Mouse (Mus musculus): ENCODE data around the gene Ap5s1. TPM values are rescaled to one million over a fixed set of nuclear protein-coding genes. Genes with fewer than 3 reads are reported as not detected.
A peak's percentile ranks its signal among the peaks of the same experiment; 100 is the strongest.

The Ap5s1 gene
- total and polyA plus RNA-seq, 2 experiments from 2014 or later: 37.1 to 67.6 TPM

DNA sequence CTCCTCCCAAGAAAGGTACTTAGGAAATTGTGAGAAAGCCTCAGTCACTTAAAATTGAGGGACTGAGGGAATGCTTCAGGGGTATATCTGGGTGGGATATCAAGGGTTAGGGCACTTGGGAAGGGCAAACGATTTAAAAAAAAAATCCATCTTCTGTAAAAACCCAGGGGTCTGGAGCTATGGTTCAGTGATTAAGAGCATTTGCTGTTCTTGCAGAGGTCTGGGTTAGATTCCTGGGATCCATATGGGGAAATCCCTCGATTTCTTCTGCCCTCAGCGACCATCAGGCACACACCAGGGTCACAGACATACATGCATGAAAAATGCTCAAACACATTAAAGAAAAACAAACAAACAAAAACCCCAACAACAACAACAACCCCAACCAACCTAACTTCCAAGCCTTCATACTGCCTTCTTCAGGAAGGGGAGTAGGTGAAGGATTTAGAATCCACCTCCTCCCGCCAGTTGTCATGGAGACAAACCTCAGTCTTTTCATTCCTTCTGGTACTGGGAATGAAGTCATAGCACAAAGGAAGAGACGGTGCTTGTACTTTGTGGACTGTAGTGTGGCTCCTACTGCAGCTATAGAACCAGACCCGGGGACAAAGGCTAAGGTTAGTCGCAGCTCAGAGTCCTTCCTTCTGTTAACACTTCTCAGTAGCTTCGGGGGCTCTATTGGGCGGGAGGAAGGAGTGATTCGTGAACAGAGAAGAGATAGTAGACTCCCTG, 54.8 kb downstream of the Ap5s1 start:
- peak; percentile 74 for DNase-seq (ENCODE audit: low spot score)

DNA sequence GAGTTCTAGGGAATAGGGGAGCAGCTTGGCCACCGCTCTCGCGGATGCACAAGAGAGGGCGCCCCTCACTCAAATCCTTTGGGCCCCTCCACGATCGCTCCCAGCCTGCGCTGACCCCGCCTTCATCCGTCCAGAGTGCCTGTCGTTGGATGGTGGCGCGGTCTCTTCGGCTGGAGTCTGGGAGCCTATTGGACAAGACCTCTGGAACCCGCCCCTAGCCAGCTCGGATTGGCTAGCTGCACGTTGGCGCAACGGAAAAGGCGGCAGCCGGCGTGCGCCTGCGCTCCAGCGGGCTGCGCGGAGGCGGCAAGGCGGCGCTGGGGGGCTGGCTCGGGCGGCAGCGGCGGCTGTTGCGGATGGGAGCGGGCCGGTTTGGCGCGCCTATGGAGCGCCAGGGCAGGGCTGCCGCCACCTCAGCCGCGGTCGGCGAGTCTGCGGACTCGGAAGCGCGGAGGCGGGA, 55.4 kb downstream of the Ap5s1 start, which contains the start of gene Pank2:
Gene Pank2 (plus strand): TSS at position 283 of the 460 bp plus-strand sequence.
- peak within 1 kb of the TSS; percentile 86 for H3K4me3 ChIP-seq (ENCODE audit: low read length)
- H3K4me1 ChIP-seq (ENCODE audit: insufficient read depth, low read length): no peaks in the 10 kb centered on the region
- WGBS: 0% methylated on average over 45 of the region's 49 CpGs
- H3K4me2 ChIP-seq (ENCODE audit: low read depth, low read length): peak within 1 kb of the TSS; percentile 97
- ATAC-seq (peak; percentile 100), DNase-seq (ENCODE audit: low spot score) (peak; percentile 99)
- peak; percentile 57 for TF ChIP-seq CTCF (IDR thresholded peaks at IDR 0.05; ENCODE audit: low read depth)
- H3K9me3 ChIP-seq (ENCODE audit: low read length): no peaks in the 10 kb centered on the region
- H3K9ac ChIP-seq (replicated peaks; ENCODE audit: low read length): peak within 1 kb of the TSS; percentile 97
- H3K27me3 ChIP-seq (ENCODE audit: insufficient read depth, low read length): no peaks in the 10 kb centered on the region
- H3K36me3 ChIP-seq (ENCODE audit: insufficient read depth, low read length): no peaks in the 10 kb centered on the region
- peak within 1 kb of the TSS; percentile 99 for H3K27ac ChIP-seq

More for the DNA sequence above, 54.8 kb downstream of the Ap5s1 start:
- H3K4me1 ChIP-seq (ENCODE audit: insufficient read depth, low read length): no peaks in the 10 kb centered on the region
- no peak for TF ChIP-seq CTCF (IDR thresholded peaks at IDR 0.05; ENCODE audit: low read depth)
- ATAC-seq: peak; percentile 87
- 3% methylated on average over 10 of the region's 10 CpGs for WGBS
- H3K4me2 ChIP-seq (ENCODE audit: low read depth, low read length): peak overlapping the region; percentile 97
- H3K27me3 ChIP-seq (ENCODE audit: insufficient read depth, low read length): no peaks in the 10 kb centered on the region
- H3K9ac ChIP-seq (replicated peaks; ENCODE audit: low read length): peak overlapping the region; percentile 97
- peak overlapping the region; percentile 86 for H3K4me3 ChIP-seq (ENCODE audit: low read length)
- no peaks in the 10 kb centered on the region for H3K36me3 ChIP-seq (ENCODE audit: insufficient read depth, low read length)
- peak overlapping the region; percentile 99 for H3K27ac ChIP-seq
- H3K9me3 ChIP-seq (ENCODE audit: low read length): no peaks in the 10 kb centered on the region

Other genes with a start within 250 kb of the Ap5s1 start
- 72.6 and 83.3 TPM in 2 replicates for gene Gfra4, start 164.0 kb upstream of the Ap5s1 start, total RNA-seq (2014; rRNA removed)
- gene Gfra4, start 164.0 kb upstream of the Ap5s1 start, polyA plus RNA-seq (2015; fragmentation: Nextera tagmentation; extraction: Ambion mirVana): 52.0 and 57.1 TPM in 2 replicates
- 0.72 and 1.9 TPM in 2 replicates for gene Adam33, start 143.3 kb upstream of the Ap5s1 start, total RNA-seq (2014; rRNA removed)
- gene Adam33, start 143.3 kb upstream of the Ap5s1 start, polyA plus RNA-seq (2015; fragmentation: Nextera tagmentation; extraction: Ambion mirVana): 1.5 and 1.8 TPM in 2 replicates
- gene Siglec1, start 120.3 kb upstream of the Ap5s1 start, total RNA-seq (2014; rRNA removed): 0.75 and 0.99 TPM in 2 replicates
- 0.19 and 0.28 TPM in 2 replicates for gene Siglec1, start 120.3 kb upstream of the Ap5s1 start, polyA plus RNA-seq (2015; fragmentation: Nextera tagmentation; extraction: Ambion mirVana)
- 7.2 and 11.2 TPM in 2 replicates for gene Hspa12b, start 79.8 kb upstream of the Ap5s1 start, total RNA-seq (2014; rRNA removed)
- gene Hspa12b, start 79.8 kb upstream of the Ap5s1 start, polyA plus RNA-seq (2015; fragmentation: Nextera tagmentation; extraction: Ambion mirVana): 3.3 and 3.7 TPM in 2 replicates
- gene Gm11037, start 73.6 kb upstream of the Ap5s1 start, total RNA-seq (2014; rRNA removed): not detected in 2 replicates
- gene Gm11037, start 73.6 kb upstream of the Ap5s1 start, polyA plus RNA-seq (2015; fragmentation: Nextera tagmentation; extraction: Ambion mirVana): not detected in 2 replicates
- gene 1700037H04Rik, start 47.0 kb upstream of the Ap5s1 start, total RNA-seq (2014; rRNA removed): 155 and 157 TPM in 2 replicates
- gene 1700037H04Rik, start 47.0 kb upstream of the Ap5s1 start, polyA plus RNA-seq (2015; fragmentation: Nextera tagmentation; extraction: Ambion mirVana): 76.0 and 79.3 TPM in 2 replicates
- gene Cenpb, start 27.0 kb upstream of the Ap5s1 start, total RNA-seq (2014; rRNA removed): 106 and 112 TPM in 2 replicates
- 12.8 and 14.4 TPM in 2 replicates for gene Cenpb, start 27.0 kb upstream of the Ap5s1 start, polyA plus RNA-seq (2015; fragmentation: Nextera tagmentation; extraction: Ambion mirVana)
- 18.2 TPM in 2 replicates for gene Cdc25b, start 20.1 kb upstream of the Ap5s1 start, total RNA-seq (2014; rRNA removed)
- gene Cdc25b, start 20.1 kb upstream of the Ap5s1 start, polyA plus RNA-seq (2015; fragmentation: Nextera tagmentation; extraction: Ambion mirVana): 22.2 and 24.0 TPM in 2 replicates
- 15.5 and 17.3 TPM in 2 replicates for gene Spef1, start 19.8 kb upstream of the Ap5s1 start, total RNA-seq (2014; rRNA removed)
- gene Spef1, start 19.8 kb upstream of the Ap5s1 start, polyA plus RNA-seq (2015; fragmentation: Nextera tagmentation; extraction: Ambion mirVana): 7.8 and 8.9 TPM in 2 replicates
- gene Mavs, start 27.0 kb downstream of the Ap5s1 start, total RNA-seq (2014; rRNA removed): 11.3 and 17.4 TPM in 2 replicates
- 6.1 and 6.7 TPM in 2 replicates for gene Mavs, start 27.0 kb downstream of the Ap5s1 start, polyA plus RNA-seq (2015; fragmentation: Nextera tagmentation; extraction: Ambion mirVana)
- gene Pank2, start 55.4 kb downstream of the Ap5s1 start, total RNA-seq (2014; rRNA removed): 33.6 and 35.2 TPM in 2 replicates
- 24.9 and 26.5 TPM in 2 replicates for gene Pank2, start 55.4 kb downstream of the Ap5s1 start, polyA plus RNA-seq (2015; fragmentation: Nextera tagmentation; extraction: Ambion mirVana)
- gene Rnf24, start 145.8 kb downstream of the Ap5s1 start, total RNA-seq (2014; rRNA removed): 15.5 and 21.8 TPM in 2 replicates
- 8.2 and 10.1 TPM in 2 replicates for gene Rnf24, start 145.8 kb downstream of the Ap5s1 start, polyA plus RNA-seq (2015; fragmentation: Nextera tagmentation; extraction: Ambion mirVana)

Data from hindbrain, postnatal 0 days (tissue).